Mouse (Mus musculus) adrenal gland (tissue): ENCODE results near the gene Dupd1.
"Not testable (repeated sequence)": the region's sequence is repeated elsewhere in the genome, so short reads cannot be mapped to it uniquely, and the experiment has no call there.

Source experiments
- intact Hi-C: fragments of 180-260 bp; cut with DNase I; formaldehyde crosslinking; loops from one replicate; pipeline ENCODE4 v1.15.1; 2025

The Dupd1 gene

GRCm38 (mm10) chr14:21678509-21679285 lies 35.7 kb downstream of the Dupd1 start:
- intact Hi-C loops = loop anchor here (2.0 kb wide), 1 partner anchor 62 kb away; no protein-coding TSS in a partner anchor

- intact Hi-C loops = no loop called here
These were observed 38.2 kb downstream of the Dupd1 start for GRCm38 (mm10) chr14:21676223-21676622.

- intact Hi-C loops = no loop called here
These were observed 39.9 kb downstream of the Dupd1 start for GRCm38 (mm10) chr14:21674471-21674870.

GRCm38 (mm10) chr14:21673100-21673499 lies 41.3 kb downstream of the Dupd1 start:
- intact Hi-C loops = no loop called here

- intact Hi-C loops = not testable (repeated sequence)
These were observed 43.9 kb downstream of the Dupd1 start for GRCm38 (mm10) chr14:21670422-21671006.

- intact Hi-C loops = no loop called here
These were observed 44.5 kb downstream of the Dupd1 start for GRCm38 (mm10) chr14:21669633-21670421.

GRCm38 (mm10) chr14:21669218-21669617 lies 45.2 kb downstream of the Dupd1 start:
- intact Hi-C loops = no loop called here

GRCm38 (mm10) chr14:21662465-21663142 lies 51.8 kb downstream of the Dupd1 start:
- intact Hi-C loops = no loop called here

GRCm38 (mm10) chr14:21659652-21660051 lies 54.7 kb downstream of the Dupd1 start:
- intact Hi-C loops = loop anchor here (5.0 kb wide), 1 partner anchor 522 kb away; no protein-coding TSS in a partner anchor

- intact Hi-C loops = loop anchor here (5.0 kb wide), 1 partner anchor 522 kb away; no protein-coding TSS in a partner anchor
These were observed 55.2 kb downstream of the Dupd1 start for GRCm38 (mm10) chr14:21659155-21659554.

GRCm38 (mm10) chr14:21653813-21654212 lies 60.6 kb downstream of the Dupd1 start:
- intact Hi-C loops = no loop called here

- intact Hi-C loops = no loop called here
These were observed 73.5 kb downstream of the Dupd1 start for GRCm38 (mm10) chr14:21640806-21641435.

- intact Hi-C loops = no loop called here
These were observed 77.8 kb downstream of the Dupd1 start for GRCm38 (mm10) chr14:21636548-21636947.

- intact Hi-C loops = no loop called here
These were observed 82.6 kb downstream of the Dupd1 start for GRCm38 (mm10) chr14:21631665-21632200.
